Mouse (Mus musculus): ENCODE results near the gene Bcl2. TPM values are rescaled to one million over a fixed set of nuclear protein-coding genes. Genes with fewer than 3 reads are reported as not detected.

Gene Bcl2
- total RNA-seq, 1 experiment from 2014 or later: 66.0 TPM

GRCm38 (mm10) chr1:106527537-106527936, 186.5 kb downstream of the Bcl2 start:
- ATAC-seq (replicated peaks; ENCODE audit: low read depth, poor library complexity, severe bottlenecking): no peak

GRCm38 (mm10) chr1:106526751-106527150, 187.3 kb downstream of the Bcl2 start:
- 0 out of 2 replicates have a peak, but pooled peaks have one; percentile 27 for ATAC-seq (replicated peaks; ENCODE audit: low read depth, poor library complexity, severe bottlenecking)

- ATAC-seq (replicated peaks; ENCODE audit: low read depth, poor library complexity, severe bottlenecking): no peak
Measured at GRCm38 (mm10) chr1:106526112-106526511, 188.0 kb downstream of the Bcl2 start.

GRCm38 (mm10) chr1:106523741-106524140, 190.3 kb downstream of the Bcl2 start:
- peak; percentile 36 for ATAC-seq (replicated peaks; ENCODE audit: low read depth, poor library complexity, severe bottlenecking)

GRCm38 (mm10) chr1:106523009-106523408, 191.1 kb downstream of the Bcl2 start:
- ATAC-seq (replicated peaks; ENCODE audit: low read depth, poor library complexity, severe bottlenecking): no peak

GRCm38 (mm10) chr1:106517591-106518177, 196.4 kb downstream of the Bcl2 start:
- ATAC-seq (replicated peaks; ENCODE audit: low read depth, poor library complexity, severe bottlenecking): peak; percentile 76

GRCm38 (mm10) chr1:106517099-106517498, 197.0 kb downstream of the Bcl2 start:
- ATAC-seq (replicated peaks; ENCODE audit: low read depth, poor library complexity, severe bottlenecking): no peak

- ATAC-seq (replicated peaks; ENCODE audit: low read depth, poor library complexity, severe bottlenecking): peak; percentile 43
Measured at GRCm38 (mm10) chr1:106515611-106516010, 198.5 kb downstream of the Bcl2 start.

- ATAC-seq (replicated peaks; ENCODE audit: low read depth, poor library complexity, severe bottlenecking): no peak
Measured at GRCm38 (mm10) chr1:106513890-106514643, 200.0 kb downstream of the Bcl2 start.

GRCm38 (mm10) chr1:106513481-106513880, 200.6 kb downstream of the Bcl2 start:
- no peak for ATAC-seq (replicated peaks; ENCODE audit: low read depth, poor library complexity, severe bottlenecking)

- peak; percentile 81 for ATAC-seq (replicated peaks; ENCODE audit: low read depth, poor library complexity, severe bottlenecking)
Measured at GRCm38 (mm10) chr1:106511593-106511992, 202.5 kb downstream of the Bcl2 start.

- ATAC-seq (replicated peaks; ENCODE audit: low read depth, poor library complexity, severe bottlenecking): no peak
Measured at GRCm38 (mm10) chr1:106507556-106507955, 206.5 kb downstream of the Bcl2 start.

GRCm38 (mm10) chr1:106503910-106504309, 210.2 kb downstream of the Bcl2 start:
- ATAC-seq (replicated peaks; ENCODE audit: low read depth, poor library complexity, severe bottlenecking): peak; percentile 56; the same call in 1 of the 2 replicates

- no peak for ATAC-seq (replicated peaks; ENCODE audit: low read depth, poor library complexity, severe bottlenecking)
Measured at GRCm38 (mm10) chr1:106503407-106503806, 210.7 kb downstream of the Bcl2 start.

- no peak for ATAC-seq (replicated peaks; ENCODE audit: low read depth, poor library complexity, severe bottlenecking)
Measured at GRCm38 (mm10) chr1:106497999-106498398, 216.1 kb downstream of the Bcl2 start.

Other genes starting within 250 kb of the Bcl2 start
- gene Kdsr, start 45.5 kb upstream of the Bcl2 start, total RNA-seq (2017): 42.7 and 47.9 TPM in 2 replicates
- 104 and 109 TPM in 2 replicates for gene Vps4b, start 82.5 kb upstream of the Bcl2 start, total RNA-seq (2017)
- not detected in 2 replicates for gene Serpinb5, start 146.9 kb upstream of the Bcl2 start, total RNA-seq (2017)
- not detected in 2 replicates for gene Serpinb12, start 220.2 kb upstream of the Bcl2 start, total RNA-seq (2017)